Mouse (Mus musculus): ENCODE results near the gene Stk25. TPM values are rescaled to one million over a fixed set of nuclear protein-coding genes. Genes with fewer than 3 reads are reported as not detected.

The Stk25 gene
- polyA plus RNA-seq, 1 experiment from 2014 or later, result 148 TPM

GRCm38 (mm10) chr1:93694966-93695365 lies 36.5 kb upstream of the Stk25 start:
- no peak overlapping the region for H3K9ac ChIP-seq (replicated peaks; ENCODE audit: low read depth)
- ATAC-seq, result peak; percentile 74
- TF ChIP-seq EP300 (IDR thresholded peaks at IDR 0.05), result 0 out of 2 replicates have a peak, but pooled peaks have one; percentile 25
- no peak for TF ChIP-seq CTCF (IDR thresholded peaks at IDR 0.05)
- H3K4me1 ChIP-seq (ENCODE audit: insufficient read depth, low read depth, low read length), result no peaks in the 10 kb centered on the region
- H3K27me3 ChIP-seq (replicated peaks; ENCODE audit: insufficient read depth, low read length), result no peaks in the 10 kb centered on the region
- H3K36me3 ChIP-seq (ENCODE audit: insufficient read depth, low read length), result no peaks in the 10 kb centered on the region
- H3K4me2 ChIP-seq (replicated peaks; ENCODE audit: low read depth, low read length), result no peak overlapping the region
- no peaks in the 10 kb centered on the region for H3K9me3 ChIP-seq (ENCODE audit: low read length)
- H3K27ac ChIP-seq (ENCODE audit: low read length), result peak overlapping the region; percentile 79
- 26% methylated on average over 6 of the region's 6 CpGs for WGBS
- peak; percentile 78 for DNase-seq (ENCODE audit: low spot score)
- H3K4me3 ChIP-seq (ENCODE audit: low read depth, low read length), result no peak overlapping the region

GRCm38 (mm10) chr1:93693943-93694342 lies 35.5 kb upstream of the Stk25 start:
- no peak for ATAC-seq
- WGBS, result 95% methylated on average over 10 of the region's 10 CpGs

GRCm38 (mm10) chr1:93693502-93693901 lies 35.0 kb upstream of the Stk25 start:
- Histone ChIP-seq H3K36me3 (ENCODE audit: insufficient read depth, low read length) (no peaks in the 10 kb centered on the region), H3K4me1 (ENCODE audit: insufficient read depth, low read depth, low read length) (no peaks in the 10 kb centered on the region), H3K27me3 (replicated peaks; ENCODE audit: insufficient read depth, low read length) (no peaks in the 10 kb centered on the region), H3K27ac (ENCODE audit: low read length) (no peak overlapping the region), H3K4me2 (replicated peaks; ENCODE audit: low read depth, low read length) (no peak overlapping the region), H3K9me3 (ENCODE audit: low read length) (no peaks in the 10 kb centered on the region), H3K4me3 (ENCODE audit: low read depth, low read length) (no peak overlapping the region), H3K9ac (replicated peaks; ENCODE audit: low read depth) (no peak overlapping the region)
- 87% methylated on average over 3 of the region's 3 CpGs for WGBS
- DNase-seq (ENCODE audit: low spot score), result no peak
- no peak for ATAC-seq
- TF ChIP-seq CTCF (IDR thresholded peaks at IDR 0.05), result no peak
- no peak for TF ChIP-seq EP300 (IDR thresholded peaks at IDR 0.05)

More at GRCm38 (mm10) chr1:93693943-93694342, 35.5 kb upstream of the Stk25 start:
- no peak for DNase-seq (ENCODE audit: low spot score)
- Histone ChIP-seq H3K9ac (replicated peaks; ENCODE audit: low read depth) (no peak overlapping the region), H3K9me3 (ENCODE audit: low read length) (no peaks in the 10 kb centered on the region), H3K36me3 (ENCODE audit: insufficient read depth, low read length) (no peaks in the 10 kb centered on the region), H3K27me3 (replicated peaks; ENCODE audit: insufficient read depth, low read length) (no peaks in the 10 kb centered on the region), H3K4me3 (ENCODE audit: low read depth, low read length) (no peak overlapping the region), H3K27ac (ENCODE audit: low read length) (no peak overlapping the region), H3K4me1 (ENCODE audit: insufficient read depth, low read depth, low read length) (no peaks in the 10 kb centered on the region), H3K4me2 (replicated peaks; ENCODE audit: low read depth, low read length) (no peak overlapping the region)
- no peak for TF ChIP-seq CTCF (IDR thresholded peaks at IDR 0.05)
- no peak for TF ChIP-seq EP300 (IDR thresholded peaks at IDR 0.05)

GRCm38 (mm10) chr1:93692773-93693172 lies 34.3 kb upstream of the Stk25 start:
- Histone ChIP-seq H3K36me3 (ENCODE audit: insufficient read depth, low read length) (no peaks in the 10 kb centered on the region), H3K4me1 (ENCODE audit: insufficient read depth, low read depth, low read length) (no peaks in the 10 kb centered on the region), H3K4me3 (ENCODE audit: low read depth, low read length) (no peak overlapping the region), H3K9me3 (ENCODE audit: low read length) (no peaks in the 10 kb centered on the region), H3K9ac (replicated peaks; ENCODE audit: low read depth) (no peak overlapping the region), H3K27me3 (replicated peaks; ENCODE audit: insufficient read depth, low read length) (no peaks in the 10 kb centered on the region), H3K27ac (ENCODE audit: low read length) (no peak overlapping the region), H3K4me2 (replicated peaks; ENCODE audit: low read depth, low read length) (no peak overlapping the region)
- DNase-seq (ENCODE audit: low spot score), result no peak
- WGBS, result 93% methylated on average over 9 of the region's 9 CpGs
- no peak for TF ChIP-seq EP300 (IDR thresholded peaks at IDR 0.05)
- TF ChIP-seq CTCF (IDR thresholded peaks at IDR 0.05), result no peak
- ATAC-seq, result no peak

- Histone ChIP-seq H3K9ac (replicated peaks; ENCODE audit: low read depth) (no peak overlapping the region), H3K27me3 (replicated peaks; ENCODE audit: insufficient read depth, low read length) (no peaks in the 10 kb centered on the region), H3K4me3 (ENCODE audit: low read depth, low read length) (no peak overlapping the region), H3K4me1 (ENCODE audit: insufficient read depth, low read depth, low read length) (no peaks in the 10 kb centered on the region), H3K9me3 (ENCODE audit: low read length) (no peaks in the 10 kb centered on the region), H3K4me2 (replicated peaks; ENCODE audit: low read depth, low read length) (no peak overlapping the region), H3K36me3 (ENCODE audit: insufficient read depth, low read length) (no peaks in the 10 kb centered on the region), H3K27ac (ENCODE audit: low read length) (no peak overlapping the region)
- 65% methylated on average over 10 of the region's 10 CpGs for WGBS
- ATAC-seq (no peak), DNase-seq (ENCODE audit: low spot score) (no peak)
- TF ChIP-seq EP300 (IDR thresholded peaks at IDR 0.05) (no peak), CTCF (IDR thresholded peaks at IDR 0.05) (no peak)
Measured at GRCm38 (mm10) chr1:93691786-93692357, 33.4 kb upstream of the Stk25 start.

- Histone ChIP-seq H3K36me3 (ENCODE audit: insufficient read depth, low read length) (no peaks in the 10 kb centered on the region), H3K4me2 (replicated peaks; ENCODE audit: low read depth, low read length) (no peak overlapping the region), H3K27ac (ENCODE audit: low read length) (no peak overlapping the region), H3K4me1 (ENCODE audit: insufficient read depth, low read depth, low read length) (no peaks in the 10 kb centered on the region), H3K27me3 (replicated peaks; ENCODE audit: insufficient read depth, low read length) (no peaks in the 10 kb centered on the region), H3K9ac (replicated peaks; ENCODE audit: low read depth) (no peak overlapping the region), H3K9me3 (ENCODE audit: low read length) (no peaks in the 10 kb centered on the region), H3K4me3 (ENCODE audit: low read depth, low read length) (no peak overlapping the region)
- WGBS, result 90% methylated on average over 8 of the region's 8 CpGs
- TF ChIP-seq EP300 (IDR thresholded peaks at IDR 0.05) (no peak), CTCF (IDR thresholded peaks at IDR 0.05) (no peak)
- no peak for ATAC-seq
- no peak for DNase-seq (ENCODE audit: low spot score)
Measured at GRCm38 (mm10) chr1:93691106-93691505, 32.6 kb upstream of the Stk25 start.
